ENCODE assay signal across 23 mouse cellular contexts in the genomic region with DNA sequence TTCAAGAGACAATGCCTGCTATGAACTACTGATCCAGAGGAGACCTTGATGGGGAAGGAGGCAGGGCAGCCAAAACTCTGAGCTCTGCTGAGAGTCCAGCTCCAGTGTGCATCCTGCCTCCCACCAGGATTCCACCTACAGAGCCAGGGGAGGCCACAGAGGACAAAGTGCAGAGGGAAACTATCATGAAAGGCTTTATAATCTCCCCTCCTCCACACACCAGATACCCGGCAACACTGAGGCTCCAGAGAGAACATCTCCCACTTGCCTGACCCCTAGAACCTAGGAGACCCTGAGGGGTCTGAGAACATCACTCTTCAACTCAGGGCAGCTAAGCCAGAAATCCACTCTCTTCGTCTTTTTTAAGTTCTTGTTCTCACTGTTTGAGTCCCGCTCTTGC.
"Had no signal": no experiment of that assay in that cellular context is flagged by ENCODE, and none has a peak within 500 bp of the region (broad histone marks: within the 10 kb centered on the region; RNA-seq: fewer than 3 reads in every experiment).

No protein-coding gene starts in this region.

- ATAC-seq: forebrain, embryonic 16.5 days; hindbrain, postnatal 0 days; liver, embryonic 12.5 days had no signal

- H3K4me3 ChIP-seq: gastrocnemius, adult 2 months; heart, embryonic 12.5 days; hindbrain, embryonic 13.5 days; hindbrain, embryonic 15.5 days; layer of hippocampus, adult 2 months; limb, embryonic 13.5 days; limb, embryonic 15.5 days; liver, embryonic 12.5 days had no signal

- H3K27ac ChIP-seq: gastrocnemius, adult 2 months; hindbrain, embryonic 13.5 days; hindbrain, embryonic 15.5 days; hindbrain, postnatal 0 days; kidney, postnatal 0 days; layer of hippocampus, adult 2 months; limb, embryonic 13.5 days; limb, embryonic 15.5 days; liver, embryonic 12.5 days; liver, embryonic 14.5 days had no signal

- H3K4me2 ChIP-seq: heart, embryonic 12.5 days; hindbrain, embryonic 13.5 days; hindbrain, embryonic 15.5 days; limb, embryonic 13.5 days; limb, embryonic 15.5 days; liver, embryonic 12.5 days had no signal

- DNase-seq: gastrocnemius, adult 2 months; gastrocnemius, postnatal 10 days; gastrocnemius, postnatal 25 days; heart, adult 18-20 months; heart, postnatal 10 days; heart, postnatal 36 days; kidney, adult 2 months; kidney, adult 9 months; kidney, postnatal 25 days; kidney, postnatal 4 days; layer of hippocampus, postnatal 36 days; left cerebral cortex, postnatal 4 days had no signal

- H3K4me1 ChIP-seq: hindbrain, embryonic 13.5 days; hindbrain, embryonic 15.5 days; limb, embryonic 15.5 days; liver, embryonic 12.5 days had no signal

- H3K9me3 ChIP-seq: heart, embryonic 12.5 days; hindbrain, embryonic 13.5 days; hindbrain, embryonic 15.5 days; limb, embryonic 13.5 days; limb, embryonic 15.5 days; liver, embryonic 12.5 days had no signal

- H3K36me3 ChIP-seq: hindbrain, embryonic 13.5 days; hindbrain, embryonic 15.5 days; limb, embryonic 13.5 days; limb, embryonic 15.5 days; liver, embryonic 12.5 days had no signal

- H3K9ac ChIP-seq: heart, embryonic 12.5 days; hindbrain, embryonic 13.5 days; hindbrain, embryonic 15.5 days; limb, embryonic 13.5 days; limb, embryonic 15.5 days; liver, embryonic 12.5 days; liver, embryonic 14.5 days had no signal

- H3K27me3 ChIP-seq: heart, embryonic 12.5 days; hindbrain, embryonic 13.5 days; hindbrain, embryonic 15.5 days; limb, embryonic 13.5 days; limb, embryonic 15.5 days; liver, embryonic 12.5 days had no signal
